Mouse (Mus musculus): ENCODE data around the gene Osbp2.

GRCm38 (mm10) chr11:3683696-3684095, 180.0 kb downstream of the Osbp2 start:
- TF ChIP-seq CTCF (conservative IDR thresholded peaks at IDR 0.05; ENCODE audit: insufficient read depth, insufficient read length, low read depth, low read length) (no peak), POLR2A (IDR thresholded peaks at IDR 0.05; ENCODE audit: low read depth, low read length) (no peak)
